ENCODE assay signal across 18 mouse cellular contexts in genomic region chr9:116352801-116353494, GRCm38 (mm10).
DNase-seq lines count a peak whose midpoint lies in the region; ATAC-seq and TF ChIP-seq lines count a peak whose summit lies in the region.
"Had no signal": no experiment of that assay in that cellular context is flagged by ENCODE, and none has a peak within 500 bp of the region (broad histone marks: within the 10 kb centered on the region; RNA-seq: fewer than 3 reads in every experiment).

No protein-coding gene starts in this region.

- H3K27ac ChIP-seq in lung, postnatal 0 days (ENCODE audit: low read length) = peak overlapping the region; percentile 79
- H3K27ac ChIP-seq: hindbrain, embryonic 13.5 days; macrophage had no signal

- WGBS in lung, postnatal 0 days = 32% methylated on average over 4 of the region's 4 CpGs

- no peaks in the 10 kb centered on the region for H3K27me3 ChIP-seq in lung, postnatal 0 days (replicated peaks; ENCODE audit: insufficient read depth, low read length)
- H3K27me3 ChIP-seq: hindbrain, embryonic 13.5 days had no signal

- H3K36me3 ChIP-seq in lung, postnatal 0 days (ENCODE audit: insufficient read depth, low read length) = no peaks in the 10 kb centered on the region
- H3K36me3 ChIP-seq: G1E; hindbrain, embryonic 13.5 days had no signal

- no peak overlapping the region for H3K9ac ChIP-seq in lung, postnatal 0 days (replicated peaks; ENCODE audit: low read depth)
- H3K9ac ChIP-seq: hindbrain, embryonic 13.5 days had no signal

- H3K4me3 ChIP-seq in lung, postnatal 0 days (ENCODE audit: low read depth, low read length) = no peak overlapping the region
- H3K4me3 ChIP-seq: hindbrain, embryonic 13.5 days had no signal

- TF ChIP-seq CTCF in lung, postnatal 0 days (IDR thresholded peaks at IDR 0.05) = peak; percentile 19; the same call in 1 of the 2 replicates

- peak; percentile 100 for TF ChIP-seq EP300 in lung, postnatal 0 days (IDR thresholded peaks at IDR 0.05)

- ATAC-seq in lung, postnatal 0 days = peak; percentile 96
- ATAC-seq: activated CD4-positive, CD25-positive, alpha-beta regulatory T cell, adult 4 months had no signal

- peak; percentile 33 to 69 for DNase-seq in adrenal gland, postnatal 36 days
- DNase-seq in adrenal gland, postnatal 4 days (ENCODE audit: low spot score in 2 of 2) = no peak
- DNase-seq in urinary bladder, postnatal 14 days (ENCODE audit: low spot score) = peak; percentile 57
- DNase-seq in urinary bladder, postnatal 4 days (ENCODE audit: low spot score in 2 of 2) = no peak
- peak; percentile 98 for DNase-seq in lung, postnatal 0 days (ENCODE audit: low spot score)
- no peak for DNase-seq in MN1 (ENCODE audit: low spot score)
- DNase-seq in cerebellum, postnatal 4 days (ENCODE audit: low spot score in 2 of 2) = no peak
- no peak for DNase-seq in thymus, postnatal 14 days
- DNase-seq: B cell, adult 2 months; cerebellum, adult 11 months; embryo, embryonic 11 days; kidney, adult 18-20 months; left cerebral cortex, postnatal 4 days; right cerebral cortex, postnatal 14 days had no signal

- H3K9me3 ChIP-seq in lung, postnatal 0 days (ENCODE audit: low read length) = no peaks in the 10 kb centered on the region

- H3K4me2 ChIP-seq in lung, postnatal 0 days (replicated peaks; ENCODE audit: low read depth, low read length) = no peak overlapping the region
- H3K4me2 ChIP-seq: hindbrain, embryonic 13.5 days had no signal

- peaks cover 8% of the 10 kb centered on the region; the same call in 1 of the 2 replicates for H3K4me1 ChIP-seq in lung, postnatal 0 days (ENCODE audit: insufficient read depth, low read depth, low read length)

Comparison
In these comparisons a context has a peak if more than half of its experiments do, and no peak if none do; other contexts are left out.
1. DNase-seq: peak in adrenal gland, postnatal 36 days (2 of 2), urinary bladder, postnatal 14 days (single experiment) and lung, postnatal 0 days (single experiment); none in adrenal gland, postnatal 4 days (0 of 2), urinary bladder, postnatal 4 days (0 of 2), MN1 (single experiment), cerebellum, postnatal 4 days (0 of 2) and thymus, postnatal 14 days (single experiment).